Mouse (Mus musculus): ENCODE measurements at regions not wholly inside any gene's neighbourhood (a gene's known extent, or its start where the extent isn't known, plus 50 kb on each side); places are given as distances from the start of the nearest gene placed in this dataset.

GRCm38 (mm10) chr2:157681931-157682330 is 55.3 kb upstream of the Ctnnbl1 start:
- WGBS = 82% methylated on average over 7 of the region's 7 CpGs
- H3K27me3 ChIP-seq (ENCODE audit: control insufficient read depth, insufficient read depth, low read length) = no peaks in the 10 kb centered on the region
- no peaks in the 10 kb centered on the region for H3K9me3 ChIP-seq (ENCODE audit: control insufficient read depth, low read length)
- H3K4me1 ChIP-seq (replicated peaks; ENCODE audit: control insufficient read depth, insufficient read depth, low read length) = no peaks in the 10 kb centered on the region
- no peaks in the 10 kb centered on the region for H3K36me3 ChIP-seq (ENCODE audit: control insufficient read depth, insufficient read depth, low read length)
- no peak overlapping the region for H3K27ac ChIP-seq (ENCODE audit: low read depth, low read length)
- DNase-seq (ENCODE audit: low spot score) (no peak), ATAC-seq (ENCODE audit: low FRiP score) (no peak)
- H3K4me2 ChIP-seq (replicated peaks; ENCODE audit: low read depth, low read length) = no peak overlapping the region
- no peak overlapping the region for H3K4me3 ChIP-seq (ENCODE audit: low read depth, low read length)
- no peak overlapping the region for H3K9ac ChIP-seq (ENCODE audit: low read depth, low read length)

All from hindbrain, embryonic 11.5 days (tissue).